Mouse (Mus musculus) right cerebral cortex, postnatal 4 days (tissue): ENCODE results near the gene Ms4a7.
"Not testable (repeated sequence)": the region's sequence is repeated elsewhere in the genome, so short reads cannot be mapped to it uniquely, and the experiment has no call there.

ENCODE experiments used
- DNase-seq: peaks from one replicate; pipeline ENCODE4 v3.0.0-alpha.2; 2022

The Ms4a7 gene

DNA sequence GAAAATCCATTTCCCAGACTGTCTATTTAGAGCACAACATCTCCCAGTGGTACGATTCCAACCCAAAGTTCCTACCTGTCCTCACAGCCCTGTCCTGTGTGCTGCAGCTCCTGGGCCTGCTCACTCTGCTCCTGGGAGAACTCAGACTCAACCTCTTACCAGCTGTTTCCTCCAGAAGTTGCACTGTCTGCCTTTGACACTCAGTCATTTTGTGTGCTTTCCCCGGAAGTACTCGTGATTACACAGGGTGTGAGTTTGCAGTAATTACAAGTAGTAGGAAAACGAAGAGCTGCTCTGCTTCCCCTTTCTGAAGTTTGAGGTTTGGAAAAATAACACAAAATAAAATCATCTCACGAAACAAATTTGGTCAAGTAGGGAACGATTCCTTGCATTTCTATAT, at the start of gene Ms4a7:
Gene Ms4a7, minus strand, starts transcription at position 215 of the 400 bp plus-strand sequence.
- no peak for DNase-seq

DNA sequence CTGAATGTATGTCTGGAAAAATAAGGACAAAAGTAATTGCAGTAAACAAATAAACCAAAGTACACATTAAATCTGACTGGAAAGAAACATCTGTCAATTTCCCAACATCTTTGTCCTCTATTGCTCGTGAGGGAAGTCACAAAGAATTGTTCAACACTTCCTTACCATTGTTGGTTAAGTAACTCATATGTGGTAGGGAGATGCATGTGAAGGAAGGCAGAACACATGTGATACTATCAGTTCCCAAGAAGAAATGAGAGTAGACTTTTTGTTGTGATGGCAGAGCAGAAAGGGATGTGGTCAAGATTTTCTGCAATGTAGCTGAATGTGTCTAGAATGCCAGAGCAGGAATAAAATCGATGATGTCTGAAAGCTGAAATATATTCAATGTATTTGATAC, 40.5 kb upstream of the Ms4a7 start:
- no peak for DNase-seq

GRCm38 (mm10) chr19:11375273-11375672, 39.3 kb upstream of the Ms4a7 start, which contains the start of gene Ms4a4a:
Gene Ms4a4a, plus strand, starts transcription at chr19:11375523.
- no peak for DNase-seq

- no peak for DNase-seq
Observed at GRCm38 (mm10) chr19:11371181-11371580, 35.2 kb upstream of the Ms4a7 start.

- DNase-seq: no peak
Observed at GRCm38 (mm10) chr19:11368310-11368709, 32.4 kb upstream of the Ms4a7 start.

- DNase-seq: no peak
Observed at GRCm38 (mm10) chr19:11362002-11362401, 26.1 kb upstream of the Ms4a7 start.

DNA sequence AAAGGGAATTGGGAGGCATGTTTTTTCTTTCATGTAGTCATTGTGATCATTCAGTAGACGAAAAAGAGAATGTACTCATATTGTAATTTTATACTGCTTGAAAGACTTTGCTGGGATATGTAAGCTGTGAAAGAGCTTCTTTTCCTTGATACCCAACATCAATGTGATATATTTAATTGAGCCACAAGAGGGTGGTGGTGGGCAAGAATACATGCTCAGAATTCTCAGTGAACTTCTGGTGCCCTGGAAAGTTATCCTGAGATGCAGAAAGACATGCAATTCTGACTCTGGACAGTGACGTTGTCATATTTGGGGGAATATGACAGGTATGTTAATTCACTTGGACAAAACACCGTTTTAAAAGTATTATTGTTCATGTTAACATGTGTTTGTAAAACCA, 24.2 kb upstream of the Ms4a7 start:
- DNase-seq: no peak

DNA sequence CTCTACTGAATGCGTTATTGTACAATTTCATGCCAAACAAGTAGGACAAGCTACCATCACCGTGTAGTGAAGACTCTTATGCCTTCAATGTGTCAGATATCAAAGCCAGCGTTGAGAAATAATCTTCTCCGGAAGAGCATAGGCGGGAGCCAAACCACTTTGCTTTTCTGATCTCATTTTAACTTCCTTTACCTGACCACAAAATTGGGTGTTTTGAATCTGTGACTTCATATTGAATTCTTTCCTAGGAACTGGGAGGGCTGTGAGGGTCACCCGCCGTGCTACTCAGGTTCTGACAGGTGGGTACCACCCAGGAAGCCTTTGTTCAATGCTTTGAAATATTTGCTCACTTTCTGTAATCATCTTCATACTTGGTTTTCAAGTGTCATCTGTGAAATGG, 19.8 kb upstream of the Ms4a7 start:
- DNase-seq: no peak

GRCm38 (mm10) chr19:11351878-11352277, 15.9 kb upstream of the Ms4a7 start:
- DNase-seq: no peak

- DNase-seq: no peak
Observed at GRCm38 (mm10) chr19:11349698-11350481, 13.9 kb upstream of the Ms4a7 start.

DNA sequence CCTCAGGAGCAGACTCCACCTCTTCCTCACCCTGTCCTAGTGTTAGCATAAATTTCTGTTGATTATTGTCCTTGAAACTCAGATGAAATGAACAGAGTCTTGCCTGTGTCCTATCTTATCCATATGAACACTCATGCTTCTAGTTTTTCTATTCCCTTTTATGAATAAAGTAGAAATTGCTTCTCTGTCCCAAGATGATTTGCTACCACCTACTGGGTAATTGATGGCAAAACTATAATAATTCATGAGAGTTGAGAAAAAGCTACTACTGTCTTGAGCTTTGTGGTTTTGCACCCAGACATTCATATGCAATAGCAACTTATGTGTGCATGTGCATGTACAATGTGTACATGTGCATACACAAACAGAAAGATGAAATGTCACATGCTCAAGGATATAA, 8.0 kb upstream of the Ms4a7 start:
- no peak for DNase-seq

GRCm38 (mm10) chr19:11343147-11343546, 7.2 kb upstream of the Ms4a7 start:
- no peak for DNase-seq

DNA sequence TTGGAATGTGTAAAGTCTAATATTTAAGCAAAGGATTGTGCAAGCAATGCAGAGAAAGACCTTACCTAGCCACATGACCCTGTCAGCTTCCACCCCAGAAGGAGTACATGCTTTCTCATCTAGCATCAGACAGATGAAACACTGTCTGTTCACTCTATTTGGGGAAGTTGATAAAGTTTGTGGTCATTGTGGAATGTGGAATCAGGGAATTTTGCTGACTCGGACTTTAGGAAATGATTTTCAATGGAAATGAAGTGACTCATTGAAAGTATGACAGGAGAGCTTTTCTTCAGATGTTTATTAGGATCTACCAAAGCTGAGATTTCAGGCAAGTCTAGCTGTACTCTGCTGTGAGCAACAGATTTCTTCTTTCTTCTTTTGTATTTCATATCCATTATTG, 14.8 kb downstream of the Ms4a7 start:
- DNase-seq: no peak

GRCm38 (mm10) chr19:11316786-11317185, 19.2 kb downstream of the Ms4a7 start:
- no peak for DNase-seq

DNA sequence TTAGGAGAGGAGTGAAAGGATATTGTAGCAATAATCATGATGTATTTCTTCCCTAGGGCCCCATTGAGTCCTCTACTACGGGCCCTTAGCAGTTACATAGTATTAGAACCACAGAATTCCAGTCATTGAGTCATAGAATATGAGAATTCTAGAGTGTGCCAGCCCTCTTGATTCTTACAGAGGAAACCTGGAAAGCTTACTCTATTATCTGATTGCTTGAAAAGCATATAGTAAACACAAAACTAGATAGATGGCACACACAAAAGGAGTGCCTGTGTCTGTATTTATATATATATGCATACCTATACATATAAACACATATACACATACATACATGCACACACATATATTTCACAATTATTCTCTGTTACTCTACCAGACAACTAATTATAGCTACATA, 21.6 kb downstream of the Ms4a7 start, which contains the start of gene Ms4a14:
Gene Ms4a14, minus strand, starts transcription at position 101 of the 400 bp plus-strand sequence.
- no peak for DNase-seq

GRCm38 (mm10) chr19:11308888-11309287, 27.1 kb downstream of the Ms4a7 start:
- DNase-seq: no peak

DNA sequence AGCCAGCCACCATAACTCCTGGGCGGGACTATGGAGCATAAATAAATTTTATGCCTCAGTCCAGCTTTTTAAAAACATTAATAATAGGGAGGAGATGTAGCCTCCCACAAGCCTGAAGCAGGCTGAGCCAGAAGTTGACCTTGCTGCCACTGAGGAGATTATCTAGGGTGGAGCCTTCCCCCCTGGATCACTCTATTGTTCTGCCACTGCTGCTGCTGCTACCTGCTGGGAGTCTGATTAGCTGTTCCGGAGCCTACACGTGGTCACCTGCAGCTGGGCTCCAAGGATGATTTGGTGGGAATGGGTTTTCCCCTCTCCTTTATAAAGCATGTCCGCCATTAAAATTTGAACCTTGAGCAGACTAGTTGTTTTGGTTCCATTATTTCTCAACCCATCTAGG, 36.4 kb downstream of the Ms4a7 start:
- not testable (repeated sequence) for DNase-seq

GRCm38 (mm10) chr19:11298939-11299338, 37.0 kb downstream of the Ms4a7 start:
- DNase-seq: no peak

GRCm38 (mm10) chr19:11293616-11294015, 42.3 kb downstream of the Ms4a7 start:
- not testable (repeated sequence) for DNase-seq

DNA sequence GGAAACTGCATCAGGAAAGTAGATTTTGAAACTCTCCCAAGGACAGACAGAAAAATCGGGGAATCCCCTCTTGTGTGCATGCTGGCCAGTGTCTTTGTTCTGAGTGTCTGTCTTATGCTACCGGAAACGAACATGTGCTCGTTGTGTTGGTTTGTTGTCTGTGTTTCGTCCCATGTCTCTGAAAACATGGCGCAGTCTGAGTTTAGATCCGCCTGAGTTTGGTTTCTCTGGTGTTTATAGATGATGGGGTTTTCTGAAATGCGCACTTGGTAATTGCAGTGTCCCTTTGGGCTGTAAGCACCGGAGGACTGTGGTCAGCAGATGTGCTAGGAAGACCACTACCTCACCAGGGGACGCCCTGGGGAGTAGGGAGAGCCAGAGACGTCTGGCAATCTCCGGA, 43.0 kb downstream of the Ms4a7 start:
- no peak for DNase-seq

- DNase-seq: no peak
Observed at GRCm38 (mm10) chr19:11283773-11284172, 52.2 kb downstream of the Ms4a7 start, which contains the start of gene Ms4a5. Gene Ms4a5, minus strand, starts transcription at chr19:11283873.

DNA sequence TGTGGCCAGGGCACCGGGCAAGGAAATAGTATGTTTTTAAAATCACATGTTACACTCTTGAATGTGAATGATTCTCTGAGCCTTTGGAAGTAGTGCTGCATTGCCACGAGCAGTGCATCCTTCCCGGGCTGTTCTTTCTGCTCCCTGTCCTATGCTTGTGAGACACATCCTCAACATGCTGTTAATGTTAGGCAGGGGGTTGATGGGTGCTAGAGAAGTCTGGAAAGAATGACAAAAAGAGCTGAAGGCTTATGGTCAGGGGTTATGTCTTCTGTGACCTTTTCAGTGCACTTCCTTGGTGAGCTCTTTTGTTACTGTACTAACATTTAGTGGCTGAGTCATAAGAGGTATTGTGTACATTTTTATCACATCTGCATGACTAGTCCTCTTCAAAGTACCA, 55.7 kb downstream of the Ms4a7 start:
- no peak for DNase-seq

DNA sequence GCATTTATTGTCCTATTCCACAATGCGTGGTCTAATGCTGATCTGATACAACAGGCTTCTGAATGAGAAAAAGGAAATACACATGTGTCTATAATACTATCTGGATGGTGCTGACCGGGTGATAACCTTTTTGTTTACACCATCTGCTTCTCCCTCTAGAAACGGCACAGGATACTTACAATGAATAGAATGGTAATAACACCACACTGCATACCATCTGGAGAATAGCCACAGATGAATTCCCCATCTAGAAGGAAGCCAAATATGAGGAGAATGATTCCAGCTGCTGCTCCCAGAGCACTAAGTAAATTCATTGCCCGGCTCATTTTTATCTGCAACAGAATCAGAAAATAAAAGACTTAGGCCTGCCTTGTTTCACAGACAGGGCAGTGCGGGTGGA, 59.5 kb downstream of the Ms4a7 start:
- no peak for DNase-seq
